Mouse (Mus musculus): ENCODE measurements at regions not wholly inside any gene's neighbourhood (a gene's known extent, or its start where the extent isn't known, plus 50 kb on each side); places are given as distances from the start of the nearest gene placed in this dataset.
A peak's percentile ranks its signal among the peaks of the same experiment; 100 is the strongest.

DNA sequence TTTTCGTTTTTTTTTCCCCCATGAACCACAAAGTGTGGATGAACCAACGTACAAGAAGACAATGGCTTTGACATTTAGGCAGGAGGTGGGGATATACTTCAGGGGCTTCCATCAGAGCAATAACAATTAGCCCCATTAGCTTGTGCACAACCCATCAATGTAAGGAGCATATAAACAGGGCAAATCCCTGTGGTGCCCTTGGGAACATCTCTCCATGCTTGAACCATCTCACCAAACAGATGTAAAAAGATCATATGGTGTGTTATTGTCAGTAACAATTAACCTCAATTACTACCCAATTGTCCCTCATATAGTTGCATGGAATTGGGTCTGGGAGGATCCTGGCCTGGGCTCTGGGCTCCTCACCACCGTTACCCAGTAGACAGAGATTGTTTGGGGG is 328.5 kb downstream of the Pik3r1 start:
- Histone ChIP-seq H3K27ac (ENCODE audit: insufficient read depth, low read depth, low read length) (no peak overlapping the region), H3K4me1 (ENCODE audit: control insufficient read depth, insufficient read depth, low read length) (no peaks in the 10 kb centered on the region), H3K27me3 (replicated peaks; ENCODE audit: control insufficient read depth, insufficient read depth, low read length) (no peaks in the 10 kb centered on the region; the same call in 1 of the 2 replicates), H3K36me3 (ENCODE audit: control insufficient read depth, insufficient read depth, low read length) (no peaks in the 10 kb centered on the region), H3K4me3 (ENCODE audit: insufficient read depth, low read depth, low read length) (no peak overlapping the region)
- WGBS = 63% methylated on average over 3 of the region's 3 CpGs
- no peak for DNase-seq
- TF ChIP-seq POLR2A (IDR thresholded peaks at IDR 0.05; ENCODE audit: low read depth, low read length) (no peak), CTCF (conservative IDR thresholded peaks at IDR 0.05; ENCODE audit: insufficient read depth, insufficient read length, low read depth, low read length) (no peak)

DNA sequence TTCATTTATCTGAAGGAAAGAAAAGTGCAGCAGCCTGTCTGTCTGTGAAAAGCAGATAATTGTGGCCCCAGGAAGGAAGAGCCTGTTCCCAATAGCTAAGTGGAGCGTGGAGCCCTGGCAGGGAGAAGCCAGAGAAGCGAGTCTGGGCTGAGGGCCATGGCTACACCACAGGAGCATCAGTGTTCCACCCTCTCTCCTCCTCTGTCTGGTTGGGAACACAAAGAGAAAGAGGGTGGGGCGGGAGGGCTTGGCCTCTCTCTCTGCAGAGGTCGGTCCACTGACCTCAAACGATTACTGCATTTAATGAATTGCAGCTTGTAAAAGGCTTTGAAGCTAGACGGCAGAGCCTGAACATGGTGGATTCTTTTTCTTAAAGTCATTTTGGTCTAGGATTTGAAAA is 329.0 kb downstream of the Pik3r1 start:
- 31% methylated on average over 6 of the region's 6 CpGs for WGBS
- no peak for DNase-seq
- Histone ChIP-seq H3K27ac (ENCODE audit: insufficient read depth, low read depth, low read length) (no peak overlapping the region), H3K27me3 (replicated peaks; ENCODE audit: control insufficient read depth, insufficient read depth, low read length) (no peaks in the 10 kb centered on the region; the same call in 1 of the 2 replicates), H3K4me1 (ENCODE audit: control insufficient read depth, insufficient read depth, low read length) (no peaks in the 10 kb centered on the region), H3K36me3 (ENCODE audit: control insufficient read depth, insufficient read depth, low read length) (no peaks in the 10 kb centered on the region), H3K4me3 (ENCODE audit: insufficient read depth, low read depth, low read length) (no peak overlapping the region)
- TF ChIP-seq CTCF (conservative IDR thresholded peaks at IDR 0.05; ENCODE audit: insufficient read depth, insufficient read length, low read depth, low read length) = no peak
- TF ChIP-seq POLR2A (IDR thresholded peaks at IDR 0.05; ENCODE audit: low read depth, low read length) = no peak

- no peak for TF ChIP-seq CTCF (conservative IDR thresholded peaks at IDR 0.05; ENCODE audit: insufficient read depth, insufficient read length, low read depth, low read length)
- no peak for TF ChIP-seq POLR2A (IDR thresholded peaks at IDR 0.05; ENCODE audit: low read depth, low read length)
- 94% methylated on average over 6 of the region's 6 CpGs for WGBS
Observed at GRCm38 (mm10) chr13:101433162-101433561, 334.9 kb downstream of the Pik3r1 start.

GRCm38 (mm10) chr13:101427426-101428221 is 340.4 kb downstream of the Pik3r1 start:
- no peaks in the 10 kb centered on the region for H3K27me3 ChIP-seq (replicated peaks; ENCODE audit: control insufficient read depth, insufficient read depth, low read length)
- no peaks in the 10 kb centered on the region for H3K36me3 ChIP-seq (ENCODE audit: control insufficient read depth, insufficient read depth, low read length)
- H3K4me3 ChIP-seq (ENCODE audit: insufficient read depth, low read depth, low read length) = no peak overlapping the region
- no peak for TF ChIP-seq POLR2A (IDR thresholded peaks at IDR 0.05; ENCODE audit: low read depth, low read length)
- TF ChIP-seq CTCF (conservative IDR thresholded peaks at IDR 0.05; ENCODE audit: insufficient read depth, insufficient read length, low read depth, low read length) = no peak
- peak; percentile 70 for DNase-seq
- peaks cover 5% of the 10 kb centered on the region for H3K4me1 ChIP-seq (ENCODE audit: control insufficient read depth, insufficient read depth, low read length)
- 55% methylated on average over 12 of the region's 12 CpGs for WGBS
- peak overlapping the region; percentile 25; the same call in 1 of the 2 replicates for H3K27ac ChIP-seq (ENCODE audit: insufficient read depth, low read depth, low read length)

More at GRCm38 (mm10) chr13:101433162-101433561, 334.9 kb downstream of the Pik3r1 start:
- H3K4me3 ChIP-seq (ENCODE audit: insufficient read depth, low read depth, low read length) = no peak overlapping the region
- no peaks in the 10 kb centered on the region for H3K27me3 ChIP-seq (replicated peaks; ENCODE audit: control insufficient read depth, insufficient read depth, low read length)
- H3K27ac ChIP-seq (ENCODE audit: insufficient read depth, low read depth, low read length) = no peak overlapping the region
- H3K4me1 ChIP-seq (ENCODE audit: control insufficient read depth, insufficient read depth, low read length) = peaks cover 2% of the 10 kb centered on the region
- DNase-seq = no peak
- H3K36me3 ChIP-seq (ENCODE audit: control insufficient read depth, insufficient read depth, low read length) = no peaks in the 10 kb centered on the region

DNA sequence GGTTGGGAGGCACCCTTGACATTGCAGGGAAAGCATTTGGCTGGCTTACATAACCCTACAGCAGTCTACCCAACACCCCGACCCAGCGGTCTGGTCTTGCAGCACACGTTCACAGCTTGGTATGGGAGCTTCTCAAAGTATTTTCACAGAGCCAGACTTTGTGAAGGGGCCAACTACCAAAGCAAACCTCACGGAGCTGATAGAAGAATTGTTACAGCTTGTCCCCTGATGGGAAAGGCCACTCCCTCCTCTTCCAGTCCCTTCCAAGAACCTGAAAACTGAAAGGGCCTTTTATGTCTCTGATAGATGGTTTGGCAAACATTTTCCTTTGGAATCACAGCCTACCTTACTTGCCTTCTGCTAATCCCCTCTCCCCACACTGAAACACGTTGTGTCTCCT is 341.6 kb downstream of the Pik3r1 start:
- Histone ChIP-seq H3K4me3 (ENCODE audit: insufficient read depth, low read depth, low read length) (no peak overlapping the region), H3K4me1 (ENCODE audit: control insufficient read depth, insufficient read depth, low read length) (peaks cover 5% of the 10 kb centered on the region), H3K27ac (ENCODE audit: insufficient read depth, low read depth, low read length) (no peak overlapping the region), H3K27me3 (replicated peaks; ENCODE audit: control insufficient read depth, insufficient read depth, low read length) (no peaks in the 10 kb centered on the region), H3K36me3 (ENCODE audit: control insufficient read depth, insufficient read depth, low read length) (no peaks in the 10 kb centered on the region)
- DNase-seq = no peak
- WGBS = 75% methylated on average over 5 of the region's 5 CpGs
- TF ChIP-seq CTCF (conservative IDR thresholded peaks at IDR 0.05; ENCODE audit: insufficient read depth, insufficient read length, low read depth, low read length) (no peak), POLR2A (IDR thresholded peaks at IDR 0.05; ENCODE audit: low read depth, low read length) (no peak)

- WGBS = 53% methylated on average over 3 of the region's 3 CpGs
- H3K4me3 ChIP-seq (ENCODE audit: insufficient read depth, low read depth, low read length) = no peak overlapping the region
- H3K4me1 ChIP-seq (ENCODE audit: control insufficient read depth, insufficient read depth, low read length) = no peaks in the 10 kb centered on the region
- H3K36me3 ChIP-seq (ENCODE audit: control insufficient read depth, insufficient read depth, low read length) = no peaks in the 10 kb centered on the region
- H3K27ac ChIP-seq (ENCODE audit: insufficient read depth, low read depth, low read length) = no peak overlapping the region
- TF ChIP-seq POLR2A (IDR thresholded peaks at IDR 0.05; ENCODE audit: low read depth, low read length) = no peak
- TF ChIP-seq CTCF (conservative IDR thresholded peaks at IDR 0.05; ENCODE audit: insufficient read depth, insufficient read length, low read depth, low read length) = no peak
- H3K27me3 ChIP-seq (replicated peaks; ENCODE audit: control insufficient read depth, insufficient read depth, low read length) = no peaks in the 10 kb centered on the region
- no peak for DNase-seq
Observed at GRCm38 (mm10) chr13:101422082-101422481, 345.9 kb downstream of the Pik3r1 start.

GRCm38 (mm10) chr13:101419457-101420025 is 348.5 kb downstream of the Pik3r1 start:
- TF ChIP-seq CTCF (conservative IDR thresholded peaks at IDR 0.05; ENCODE audit: insufficient read depth, insufficient read length, low read depth, low read length) (no peak), POLR2A (IDR thresholded peaks at IDR 0.05; ENCODE audit: low read depth, low read length) (no peak)
- no peaks in the 10 kb centered on the region for H3K4me1 ChIP-seq (ENCODE audit: control insufficient read depth, insufficient read depth, low read length)
- 84% methylated on average over 7 of the region's 7 CpGs for WGBS
- H3K27me3 ChIP-seq (replicated peaks; ENCODE audit: control insufficient read depth, insufficient read depth, low read length) = no peaks in the 10 kb centered on the region
- no peak overlapping the region for H3K27ac ChIP-seq (ENCODE audit: insufficient read depth, low read depth, low read length)
- no peak overlapping the region for H3K4me3 ChIP-seq (ENCODE audit: insufficient read depth, low read depth, low read length)
- DNase-seq = no peak
- H3K36me3 ChIP-seq (ENCODE audit: control insufficient read depth, insufficient read depth, low read length) = no peaks in the 10 kb centered on the region
